Mouse (Mus musculus): ENCODE measurements around the gene Acsm4. TPM values are rescaled to one million over a fixed set of nuclear protein-coding genes. Genes with fewer than 3 reads are reported as not detected.
A peak's percentile ranks its signal among the peaks of the same experiment; 100 is the strongest.
"Not testable (repeated sequence)": the region's sequence is repeated elsewhere in the genome, so short reads cannot be mapped to it uniquely, and the experiment has no call there.

Acsm4 gene
- polyA plus RNA-seq, 1 experiment from 2014 or later = 0.19 TPM

GRCm38 (mm10) chr7:119727621-119728020 is 37.8 kb downstream of the Acsm4 start:
- no peaks in the 10 kb centered on the region for H3K36me3 ChIP-seq (replicated peaks)
- no peak overlapping the region for H3K27ac ChIP-seq
- H3K4me1 ChIP-seq = no peaks in the 10 kb centered on the region
- 99% methylated on average over 2 of the region's 2 CpGs for WGBS
- H3K9me3 ChIP-seq = peaks cover 20% of the 10 kb centered on the region
- no peak for DNase-seq (ENCODE audit: extremely low spot score, low spot score)
- H3K4me3 ChIP-seq = no peak overlapping the region
- no peaks in the 10 kb centered on the region for H3K27me3 ChIP-seq (ENCODE audit: poor library complexity, severe bottlenecking)

- H3K27me3 ChIP-seq (ENCODE audit: poor library complexity, severe bottlenecking); DNase-seq (ENCODE audit: extremely low spot score, low spot score); H3K4me3 ChIP-seq; H3K36me3 ChIP-seq (replicated peaks); H3K4me1 ChIP-seq; H3K27ac ChIP-seq: not testable (repeated sequence)
- 83% methylated on average over 4 of the region's 4 CpGs for WGBS
- H3K9me3 ChIP-seq = peaks cover 23% of the 10 kb centered on the region
Measured at GRCm38 (mm10) chr7:119731262-119731661, 41.4 kb downstream of the Acsm4 start.

- H3K4me1 ChIP-seq = no peaks in the 10 kb centered on the region
- H3K36me3 ChIP-seq (replicated peaks) = no peaks in the 10 kb centered on the region
- H3K4me3 ChIP-seq = no peak overlapping the region
- no peak for DNase-seq (ENCODE audit: extremely low spot score, low spot score)
- 0 out of 2 replicates have a peak, but pooled peaks cover 4% of the 10 kb centered on the region for H3K9me3 ChIP-seq
- WGBS = 85% methylated on average over 2 of the region's 2 CpGs
- no peak overlapping the region for H3K27ac ChIP-seq
- H3K27me3 ChIP-seq (ENCODE audit: poor library complexity, severe bottlenecking) = peaks cover 6% of the 10 kb centered on the region; the same call in 1 of the 2 replicates
Measured at GRCm38 (mm10) chr7:119738877-119739276, 49.1 kb downstream of the Acsm4 start.

GRCm38 (mm10) chr7:119739798-119740468 is 50.1 kb downstream of the Acsm4 start:
- peaks cover 12% of the 10 kb centered on the region; the same call in 1 of the 2 replicates for H3K27me3 ChIP-seq (ENCODE audit: poor library complexity, severe bottlenecking)
- peak overlapping the region; percentile 50 for H3K4me3 ChIP-seq
- not testable (repeated sequence) for H3K4me1 ChIP-seq; H3K36me3 ChIP-seq (replicated peaks); H3K9me3 ChIP-seq
- DNase-seq (ENCODE audit: extremely low spot score, low spot score) = peak; percentile 32
- WGBS = 13% methylated on average over 30 of the region's 44 CpGs
- peak overlapping the region; percentile 76 for H3K27ac ChIP-seq

GRCm38 (mm10) chr7:119744321-119744720 is 54.5 kb downstream of the Acsm4 start:
- Histone ChIP-seq H3K4me1 (peaks cover 6% of the 10 kb centered on the region), H3K36me3 (replicated peaks) (no peaks in the 10 kb centered on the region), H3K27me3 (ENCODE audit: poor library complexity, severe bottlenecking) (peaks cover 12% of the 10 kb centered on the region; the same call in 1 of the 2 replicates), H3K9me3 (no peaks in the 10 kb centered on the region), H3K27ac (no peak overlapping the region), H3K4me3 (peak overlapping the region; percentile 39)
- peak; percentile 43 for DNase-seq (ENCODE audit: extremely low spot score, low spot score)
- 8% methylated on average over 34 of the region's 34 CpGs for WGBS

- Histone ChIP-seq H3K27me3 (ENCODE audit: poor library complexity, severe bottlenecking) (peaks cover 12% of the 10 kb centered on the region; the same call in 1 of the 2 replicates), H3K27ac (no peak overlapping the region), H3K4me3 (no peak overlapping the region), H3K36me3 (replicated peaks) (no peaks in the 10 kb centered on the region), H3K4me1 (peaks cover 6% of the 10 kb centered on the region), H3K9me3 (no peaks in the 10 kb centered on the region)
- 94% methylated on average over 1 of the region's 1 CpGs for WGBS
- no peak for DNase-seq (ENCODE audit: extremely low spot score, low spot score)
Measured at GRCm38 (mm10) chr7:119745869-119746268, 56.0 kb downstream of the Acsm4 start.

- H3K27me3 ChIP-seq (ENCODE audit: poor library complexity, severe bottlenecking) = peaks cover 7% of the 10 kb centered on the region; the same call in 1 of the 2 replicates
- DNase-seq (ENCODE audit: extremely low spot score, low spot score) = no peak
- no peak overlapping the region for H3K4me3 ChIP-seq
- H3K4me1 ChIP-seq = peaks cover 6% of the 10 kb centered on the region
- 85% methylated on average over 2 of the region's 2 CpGs for WGBS
- H3K36me3 ChIP-seq (replicated peaks) = no peaks in the 10 kb centered on the region
- no peak overlapping the region for H3K27ac ChIP-seq
- no peaks in the 10 kb centered on the region for H3K9me3 ChIP-seq
Measured at GRCm38 (mm10) chr7:119748761-119749160, 58.9 kb downstream of the Acsm4 start.

- no peaks in the 10 kb centered on the region for H3K36me3 ChIP-seq (replicated peaks)
- no peak for DNase-seq (ENCODE audit: extremely low spot score, low spot score)
- WGBS = 72% methylated on average over 2 of the region's 2 CpGs
- no peaks in the 10 kb centered on the region for H3K9me3 ChIP-seq
- no peaks in the 10 kb centered on the region for H3K4me1 ChIP-seq
- H3K4me3 ChIP-seq = no peak overlapping the region
- H3K27ac ChIP-seq = no peak overlapping the region
- no peaks in the 10 kb centered on the region for H3K27me3 ChIP-seq (ENCODE audit: poor library complexity, severe bottlenecking)
Measured at GRCm38 (mm10) chr7:119749942-119750341, 60.1 kb downstream of the Acsm4 start.

- 89% methylated on average over 1 of the region's 1 CpGs for WGBS
- Histone ChIP-seq H3K4me3 (no peak overlapping the region), H3K27ac (no peak overlapping the region), H3K9me3 (no peaks in the 10 kb centered on the region), H3K36me3 (replicated peaks) (no peaks in the 10 kb centered on the region), H3K27me3 (ENCODE audit: poor library complexity, severe bottlenecking) (no peaks in the 10 kb centered on the region), H3K4me1 (no peaks in the 10 kb centered on the region)
- DNase-seq (ENCODE audit: extremely low spot score, low spot score) = no peak
Measured at GRCm38 (mm10) chr7:119753696-119754095, 63.9 kb downstream of the Acsm4 start.

GRCm38 (mm10) chr7:119760527-119760951 is 70.7 kb downstream of the Acsm4 start, which contains the start of gene Acsm3:
Gene Acsm3, plus strand, starts transcription at chr7:119760923.
- 88% methylated on average over 11 of the region's 11 CpGs for WGBS
- no peak for DNase-seq (ENCODE audit: extremely low spot score, low spot score)
- Histone ChIP-seq H3K9me3 (no peaks in the 10 kb centered on the region), H3K4me1 (no peaks in the 10 kb centered on the region), H3K27ac (no peak within 1 kb of the TSS), H3K36me3 (replicated peaks) (no peaks in the 10 kb centered on the region), H3K27me3 (ENCODE audit: poor library complexity, severe bottlenecking) (no peaks in the 10 kb centered on the region), H3K4me3 (no peak within 1 kb of the TSS)

- no peak for DNase-seq (ENCODE audit: extremely low spot score, low spot score)
- H3K4me3 ChIP-seq = no peak overlapping the region
- H3K36me3 ChIP-seq (replicated peaks) = no peaks in the 10 kb centered on the region
- WGBS = 78% methylated on average over 4 of the region's 4 CpGs
- no peaks in the 10 kb centered on the region for H3K9me3 ChIP-seq
- no peaks in the 10 kb centered on the region for H3K4me1 ChIP-seq
- H3K27ac ChIP-seq = no peak overlapping the region
- H3K27me3 ChIP-seq (ENCODE audit: poor library complexity, severe bottlenecking) = no peaks in the 10 kb centered on the region
Measured at GRCm38 (mm10) chr7:119762166-119762697, 72.4 kb downstream of the Acsm4 start.
